Mouse (Mus musculus) limb, embryonic 11.5 days (tissue): ENCODE data around the gene Calcoco1. TPM values are rescaled to one million over a fixed set of nuclear protein-coding genes. Genes with fewer than 3 reads are reported as not detected.

ENCODE experiments used
- ATAC-seq: fragments of 200-750 bp; cut with Nextera tagmentation; 2 replicates; pipeline ENCODE4 v1.8.0; 2017; ENCODE audit warnings: low read depth; ENCODE audit not compliant: insufficient number of reproducible peaks, low FRiP score, low TSS enrichment
- DNase-seq: peaks from one replicate; pipeline ENCODE4 v3.0.0-alpha.2; 2015; ENCODE audit warnings: low spot score
- H3K27ac ChIP-seq: fragments of 300-500 bp; sonication (generic); replicated peaks from 2 replicates; pipeline ENCODE4 v1.5.1; 2014; ENCODE audit warnings: low read depth, mild to moderate bottlenecking, low read length
- H3K27me3 ChIP-seq: fragments of 300-500 bp; sonication (generic); 2 replicates; pipeline ENCODE4 v1.6.1; 2014; ENCODE audit warnings: mild to moderate bottlenecking, low read length, mixed read lengths; ENCODE audit not compliant: control insufficient read depth, insufficient read depth
- H3K36me3 ChIP-seq: fragments of 300-500 bp; sonication (generic); 2 replicates; pipeline ENCODE4 v1.6.1; 2014; ENCODE audit warnings: mild to moderate bottlenecking, low read length, moderate library complexity, mixed read lengths; ENCODE audit not compliant: control insufficient read depth, insufficient read depth
- H3K4me1 ChIP-seq: fragments of 300-500 bp; sonication (generic); 2 replicates; pipeline ENCODE4 v1.6.1; 2014; ENCODE audit warnings: low read length, mixed read lengths; ENCODE audit not compliant: control insufficient read depth, insufficient read depth
- H3K4me2 ChIP-seq: fragments of 300-500 bp; sonication (generic); 2 replicates; pipeline ENCODE4 v1.6.1; 2014; ENCODE audit warnings: low read depth, mild to moderate bottlenecking, moderate library complexity; ENCODE audit not compliant: severe bottlenecking
- H3K4me3 ChIP-seq: fragments of 300-500 bp; sonication (generic); 2 replicates; pipeline ENCODE4 v1.5.1; 2014; ENCODE audit warnings: low read depth, low read length
- H3K9ac ChIP-seq: fragments of 300-500 bp; sonication (generic); 2 replicates; pipeline ENCODE4 v1.6.1; 2014; ENCODE audit warnings: mild to moderate bottlenecking, low read length
- H3K9me3 ChIP-seq: fragments of 300-500 bp; sonication (generic); 2 replicates; pipeline ENCODE4 v1.6.1; 2016; ENCODE audit warnings: low read length; ENCODE audit not compliant: control insufficient read depth
- WGBS: fragments of 180-500 bp; shearing (Covaris S2); extraction: QIAGEN DNeasy Blood & Tissue Kit; methylation state at CpG from one replicate; pipeline ENCODE4 v1.1.7; 2014; 5-methylcytosine and 5-hydroxymethylcytosine counted together
- polyA plus RNA-seq: library from polyadenylated mRNA; unstranded; fragments of >200 nt; fragmentation: Nextera tagmentation; extraction: Ambion mirVana; gene quantifications from 2 replicates; pipeline ENCODE4 v1.2.1, GENCODE M21; 2014

Calcoco1 gene
- polyA plus RNA-seq, 1 experiment from 2014 or later = 34.4 TPM

DNA sequence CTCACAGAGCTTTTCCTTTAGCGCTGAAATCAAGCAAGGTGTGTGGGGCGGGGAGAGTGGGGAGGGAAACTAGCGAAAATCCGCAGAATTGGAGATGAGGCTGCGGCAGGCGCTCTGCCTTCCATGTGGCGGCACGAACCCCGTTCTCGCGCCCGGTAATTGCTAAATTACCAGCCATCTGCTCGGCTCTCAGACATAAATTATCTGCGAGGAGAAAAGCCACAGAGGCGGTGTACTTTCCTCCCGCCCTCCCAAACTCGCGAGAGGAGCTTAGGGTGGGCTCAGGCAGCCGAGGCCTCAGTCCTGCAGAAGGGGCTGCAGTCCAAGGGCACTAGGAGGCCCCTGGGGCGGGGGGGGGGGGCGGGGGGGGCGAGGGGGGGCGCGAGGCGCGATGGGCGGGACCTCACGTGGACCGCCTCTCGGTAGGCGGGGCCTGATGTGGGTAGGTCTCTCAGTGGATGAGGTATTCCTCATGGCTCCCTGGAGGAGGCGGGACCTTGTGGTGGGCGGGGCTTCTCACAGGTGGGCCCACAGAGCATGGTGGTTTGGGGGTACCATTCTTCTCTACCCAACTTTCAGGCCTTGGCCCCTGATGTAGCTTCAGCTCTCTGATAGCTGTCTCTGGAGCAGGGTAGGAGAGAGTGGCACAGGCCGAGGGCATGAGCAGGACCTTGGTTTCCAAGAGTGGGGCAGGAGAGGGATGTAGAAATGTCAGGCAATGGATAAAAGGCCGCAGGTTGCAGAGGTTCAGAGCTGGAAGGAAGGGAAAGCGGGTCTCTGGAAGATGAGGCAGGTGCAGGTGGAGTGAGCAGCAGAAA, 14.4 kb upstream of the Calcoco1 start:
- Histone ChIP-seq H3K9me3 (no peaks in the 10 kb centered on the region), H3K4me2 (peak overlapping the region; percentile 48), H3K36me3 (no peaks in the 10 kb centered on the region), H3K9ac (peak overlapping the region; percentile 30; the same call in 1 of the 2 replicates), H3K27ac (no peak overlapping the region), H3K27me3 (0 out of 2 replicates have a peak, but pooled peaks cover 3% of the 10 kb centered on the region), H3K4me1 (peaks cover 9% of the 10 kb centered on the region; the same call in 1 of the 2 replicates), H3K4me3 (peak overlapping the region; percentile 15)
- DNase-seq = peak; percentile 61
- WGBS = 8% methylated on average over 33 of the region's 36 CpGs
- no peak; the same call in 1 of the 2 replicates for ATAC-seq

DNA sequence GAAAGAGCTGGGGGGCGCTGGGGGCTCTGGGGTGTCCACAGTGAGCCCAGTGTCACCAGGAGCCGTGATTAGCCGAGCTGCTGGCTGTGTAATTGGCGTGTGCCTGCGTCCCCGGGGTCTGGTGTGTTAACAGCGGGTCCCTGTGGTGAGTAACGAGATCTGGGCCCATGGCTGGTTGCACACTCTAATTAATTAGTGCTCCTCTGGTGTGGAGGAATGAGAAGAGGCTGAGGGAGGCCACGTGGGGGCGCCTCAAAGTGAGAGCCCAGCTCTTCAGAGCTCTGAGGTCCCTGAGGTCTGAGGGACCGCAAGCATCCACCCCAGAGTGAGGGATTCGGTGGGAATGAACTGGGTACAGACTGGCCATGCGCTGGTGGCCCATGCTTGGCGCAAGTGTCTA, 13.1 kb upstream of the Calcoco1 start:
- Histone ChIP-seq H3K27me3 (0 out of 2 replicates have a peak, but pooled peaks cover 3% of the 10 kb centered on the region), H3K9me3 (no peaks in the 10 kb centered on the region), H3K27ac (no peak overlapping the region), H3K36me3 (no peaks in the 10 kb centered on the region), H3K4me2 (no peak overlapping the region), H3K4me1 (peaks cover 9% of the 10 kb centered on the region; the same call in 1 of the 2 replicates), H3K4me3 (no peak overlapping the region), H3K9ac (no peak overlapping the region)
- DNase-seq = peak; percentile 63
- no peak for ATAC-seq
- 26% methylated on average over 14 of the region's 14 CpGs for WGBS

DNA sequence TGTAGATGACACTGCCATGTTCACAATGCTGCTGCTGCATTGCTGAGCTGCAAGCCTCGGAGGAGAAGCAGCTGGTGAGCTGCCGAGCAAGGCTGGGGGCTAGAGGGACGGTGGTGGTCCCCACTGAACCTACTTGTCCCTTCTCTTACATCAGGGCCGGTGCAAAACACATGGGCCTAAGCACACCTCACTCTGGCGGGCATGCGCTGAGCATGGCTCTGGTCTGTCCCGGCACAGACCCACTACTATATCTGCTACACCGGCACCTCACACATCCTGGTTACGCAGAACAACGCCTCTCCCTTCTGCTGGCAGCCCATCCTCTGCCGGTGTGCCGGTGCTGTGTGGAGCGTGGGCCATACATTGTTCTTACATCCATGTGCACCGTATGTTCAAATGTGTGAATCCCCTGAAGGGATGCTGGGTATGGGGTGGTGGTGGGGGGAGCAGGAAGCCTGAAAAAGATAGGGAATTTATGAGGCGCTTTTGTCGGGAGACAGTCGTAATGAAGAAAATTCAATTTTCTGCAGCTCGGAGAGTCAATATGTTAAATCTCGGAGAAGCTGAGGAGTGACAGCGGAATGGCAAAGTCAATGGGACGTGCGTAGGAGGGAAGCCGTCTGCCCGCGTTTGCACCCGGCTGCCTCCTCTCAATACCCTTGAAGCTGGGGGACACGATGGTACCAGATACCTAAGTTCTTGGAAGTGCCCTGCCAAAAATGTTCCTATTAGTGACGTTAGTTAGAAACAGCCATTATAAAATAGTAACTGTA, 12.0 kb upstream of the Calcoco1 start:
- Histone ChIP-seq H3K9ac (no peak overlapping the region), H3K4me1 (peaks cover 9% of the 10 kb centered on the region; the same call in 1 of the 2 replicates), H3K4me3 (no peak overlapping the region), H3K9me3 (no peaks in the 10 kb centered on the region), H3K36me3 (no peaks in the 10 kb centered on the region), H3K27me3 (0 out of 2 replicates have a peak, but pooled peaks cover 3% of the 10 kb centered on the region), H3K27ac (no peak overlapping the region), H3K4me2 (no peak overlapping the region)
- WGBS = 88% methylated on average over 28 of the region's 28 CpGs
- DNase-seq (no peak), ATAC-seq (no peak)

GRCm38 (mm10) chr15:102733233-102733632, 11.3 kb upstream of the Calcoco1 start:
- Histone ChIP-seq H3K27me3 (0 out of 2 replicates have a peak, but pooled peaks cover 3% of the 10 kb centered on the region), H3K36me3 (no peaks in the 10 kb centered on the region), H3K4me3 (no peak overlapping the region), H3K9ac (no peak overlapping the region), H3K4me1 (peaks cover 9% of the 10 kb centered on the region; the same call in 1 of the 2 replicates), H3K27ac (no peak overlapping the region), H3K9me3 (no peaks in the 10 kb centered on the region), H3K4me2 (no peak overlapping the region)
- no peak for ATAC-seq
- WGBS = 76% methylated on average over 5 of the region's 5 CpGs
- no peak for DNase-seq

GRCm38 (mm10) chr15:102732406-102732805, 10.4 kb upstream of the Calcoco1 start:
- H3K9me3 ChIP-seq = no peaks in the 10 kb centered on the region
- WGBS = 92% methylated on average over 6 of the region's 6 CpGs
- DNase-seq (no peak), ATAC-seq (no peak)
- no peak overlapping the region for H3K4me3 ChIP-seq
- H3K4me2 ChIP-seq = no peak overlapping the region
- H3K36me3 ChIP-seq = no peaks in the 10 kb centered on the region
- H3K27ac ChIP-seq = no peak overlapping the region
- H3K27me3 ChIP-seq = 0 out of 2 replicates have a peak, but pooled peaks cover 3% of the 10 kb centered on the region
- peaks cover 9% of the 10 kb centered on the region; the same call in 1 of the 2 replicates for H3K4me1 ChIP-seq
- H3K9ac ChIP-seq = no peak overlapping the region

- H3K27me3 ChIP-seq = no peaks in the 10 kb centered on the region
- no peaks in the 10 kb centered on the region for H3K36me3 ChIP-seq
- H3K4me1 ChIP-seq = no peaks in the 10 kb centered on the region
- no peak overlapping the region for H3K27ac ChIP-seq
- DNase-seq (no peak), ATAC-seq (no peak)
- no peak overlapping the region for H3K4me3 ChIP-seq
- WGBS = 76% methylated on average over 2 of the region's 2 CpGs
- H3K9me3 ChIP-seq = no peaks in the 10 kb centered on the region
- no peak overlapping the region for H3K4me2 ChIP-seq
- H3K9ac ChIP-seq = no peak overlapping the region
Observed at GRCm38 (mm10) chr15:102727951-102728350, 6.0 kb upstream of the Calcoco1 start.

- H3K4me1 ChIP-seq = no peaks in the 10 kb centered on the region
- whole genome bisulfite sequencing = 84% methylated on average over 10 of the region's 10 CpGs
Observed at GRCm38 (mm10) chr15:102723358-102724135, 1.6 kb upstream of the Calcoco1 start.

DNA sequence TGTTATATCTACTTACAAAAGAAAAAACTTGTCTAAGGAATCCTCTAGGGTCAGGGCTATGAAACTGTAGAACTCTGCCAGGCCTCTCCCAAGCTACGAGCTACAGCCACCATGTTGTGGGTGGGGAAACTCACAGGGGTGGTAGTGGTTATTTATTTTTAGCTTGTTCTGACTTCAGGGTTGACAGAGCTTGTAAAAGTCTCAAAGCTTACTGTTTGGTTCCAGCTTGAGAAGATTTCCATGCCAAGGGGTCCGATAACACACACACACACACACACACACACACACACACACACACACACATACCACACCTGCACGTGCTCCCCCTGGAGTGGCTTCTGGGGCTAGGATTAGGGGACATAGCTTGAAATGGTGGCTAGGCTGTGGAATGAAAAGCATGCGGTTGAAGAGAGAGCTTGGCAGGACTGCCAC, 538 bp upstream of the Calcoco1 start:
- Histone ChIP-seq H3K9ac (no peak overlapping the region), H3K27me3 (no peaks in the 10 kb centered on the region), H3K4me3 (no peak overlapping the region; the same call in 1 of the 2 replicates), H3K9me3 (no peaks in the 10 kb centered on the region), H3K36me3 (no peaks in the 10 kb centered on the region), H3K4me2 (peak overlapping the region; percentile 43), H3K4me1 (no peaks in the 10 kb centered on the region), H3K27ac (no peak overlapping the region)
- WGBS = 57% methylated on average over 4 of the region's 4 CpGs
- ATAC-seq (peak; percentile 44), DNase-seq (no peak)

More at GRCm38 (mm10) chr15:102723358-102724135, 1.6 kb upstream of the Calcoco1 start:
- H3K27me3 ChIP-seq = no peaks in the 10 kb centered on the region
- ATAC-seq (no peak), DNase-seq (no peak)
- H3K9me3 ChIP-seq = no peaks in the 10 kb centered on the region
- no peaks in the 10 kb centered on the region for H3K36me3 ChIP-seq
- H3K9ac ChIP-seq = no peak overlapping the region
- no peak overlapping the region for H3K27ac ChIP-seq
- H3K4me3 ChIP-seq = no peak overlapping the region
- H3K4me2 ChIP-seq = no peak overlapping the region
